Mouse (Mus musculus) urinary bladder, postnatal 4 days (tissue): ENCODE data around the gene Sgk2.
"Not testable (repeated sequence)": the region's sequence is repeated elsewhere in the genome, so short reads cannot be mapped to it uniquely, and the experiment has no call there.

Experiments used
- DNase-seq, 2 experiments: peaks; one replicate each; pipeline ENCODE4 v3.0.0; 2021 to 2022; ENCODE audit warnings: low spot score in 2 of 2

Gene Sgk2

DNA sequence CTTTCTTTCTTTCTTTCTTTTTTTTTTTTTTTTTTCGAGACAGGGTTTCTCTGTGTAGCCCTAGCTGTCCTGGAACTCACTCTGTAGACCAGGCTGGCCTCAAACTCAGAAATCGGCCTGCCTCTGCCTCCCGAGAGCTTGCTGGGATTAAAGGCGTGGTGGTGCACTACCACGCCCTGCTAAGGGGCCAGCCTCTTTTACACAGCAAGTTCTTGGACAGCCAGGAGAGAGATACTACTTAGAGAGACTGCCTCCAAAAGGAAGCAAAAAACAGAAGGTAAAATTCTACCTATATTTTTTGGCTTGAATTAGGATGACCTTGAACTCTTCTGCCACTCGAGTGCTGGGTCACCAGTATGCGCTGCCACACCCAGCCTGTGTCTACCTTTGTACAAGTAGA, 71.9 kb downstream of the Sgk2 start:
- DNase-seq = not testable (repeated sequence)

DNA sequence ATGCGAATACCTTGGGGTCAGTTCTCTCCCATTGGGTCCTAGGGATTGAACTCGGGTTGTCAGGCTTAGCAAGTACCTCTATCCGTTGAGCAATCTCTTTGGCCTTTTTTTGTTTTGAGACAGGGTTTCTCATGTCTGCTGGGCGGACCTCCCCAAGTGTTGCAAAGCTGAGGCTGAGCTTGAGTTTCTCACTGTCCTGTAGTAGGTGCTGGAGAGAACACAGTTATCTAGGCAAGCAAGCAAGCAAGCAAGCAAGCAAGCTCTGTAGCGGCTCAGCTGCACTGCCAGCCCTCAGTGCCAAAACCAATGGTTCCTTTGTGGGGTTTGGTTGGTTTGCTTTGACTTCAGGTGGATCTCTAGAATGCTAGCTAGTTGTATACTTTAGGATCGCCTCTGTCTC, 73.5 kb downstream of the Sgk2 start:
- no peak for DNase-seq

DNA sequence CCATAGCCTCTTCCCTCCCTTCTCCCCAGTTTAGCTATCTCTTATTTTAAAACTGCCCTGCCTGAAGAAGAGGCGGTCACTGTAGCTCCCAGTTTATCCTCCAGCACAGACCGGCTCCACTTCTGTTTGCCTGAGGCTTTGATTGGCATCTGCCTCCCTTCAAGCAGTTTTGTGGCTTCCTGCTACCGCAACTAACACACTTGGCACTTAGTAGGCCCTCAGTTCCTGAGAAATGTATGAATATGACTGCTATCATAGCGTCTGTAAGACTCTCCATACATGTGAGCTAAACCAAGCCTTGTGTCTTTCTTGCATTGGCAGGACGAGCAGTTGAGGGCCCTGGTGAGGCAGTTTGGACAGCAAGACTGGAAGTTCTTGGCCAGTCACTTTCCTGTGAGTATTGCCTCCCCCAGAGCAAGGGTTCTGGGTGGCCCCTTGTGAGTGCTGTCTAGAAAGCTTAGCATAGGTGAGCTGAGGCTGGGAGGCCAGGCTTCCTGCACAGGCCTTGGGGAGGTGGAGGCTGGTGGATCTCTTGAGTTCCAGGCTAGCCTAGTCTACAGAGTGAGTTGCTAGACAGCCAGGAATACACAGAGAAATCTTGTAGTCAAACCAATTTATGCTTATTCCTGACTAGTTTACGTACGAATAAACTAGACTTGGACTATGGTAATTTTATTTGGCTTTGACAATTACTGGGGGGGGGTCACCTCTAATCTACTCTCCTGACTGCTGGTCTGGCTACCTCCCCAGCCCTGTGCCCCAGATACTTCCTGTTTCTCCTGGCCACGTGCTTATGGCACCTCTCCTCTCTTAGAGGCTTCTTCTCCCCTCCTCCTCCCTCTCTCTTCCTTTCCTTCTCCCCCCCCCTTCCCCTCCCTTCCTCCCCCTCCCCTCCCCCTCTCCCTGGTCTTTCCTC, 74.3 kb downstream of the Sgk2 start:
- DNase-seq = no peak

DNA sequence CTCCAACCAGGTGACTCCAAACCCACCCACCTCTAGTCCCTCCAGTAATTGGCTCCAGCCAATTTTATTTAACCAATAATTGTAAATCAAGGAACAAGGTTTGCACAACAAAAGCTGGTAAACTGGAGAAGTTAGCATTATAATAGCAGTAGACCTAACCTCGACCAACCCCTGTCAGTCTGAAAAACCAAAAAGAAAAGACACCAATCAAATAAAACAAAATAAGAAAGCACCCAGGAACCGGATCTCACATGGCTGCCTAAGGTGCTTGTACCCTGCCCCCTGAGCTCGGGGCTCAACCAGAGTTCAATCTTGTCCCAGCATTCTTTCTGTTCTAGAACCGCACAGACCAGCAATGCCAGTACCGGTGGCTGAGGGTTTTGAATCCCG, 75.0 kb downstream of the Sgk2 start:
- no peak for DNase-seq
